13 mouse cellular contexts compared by ENCODE assay signal in the genomic region with DNA sequence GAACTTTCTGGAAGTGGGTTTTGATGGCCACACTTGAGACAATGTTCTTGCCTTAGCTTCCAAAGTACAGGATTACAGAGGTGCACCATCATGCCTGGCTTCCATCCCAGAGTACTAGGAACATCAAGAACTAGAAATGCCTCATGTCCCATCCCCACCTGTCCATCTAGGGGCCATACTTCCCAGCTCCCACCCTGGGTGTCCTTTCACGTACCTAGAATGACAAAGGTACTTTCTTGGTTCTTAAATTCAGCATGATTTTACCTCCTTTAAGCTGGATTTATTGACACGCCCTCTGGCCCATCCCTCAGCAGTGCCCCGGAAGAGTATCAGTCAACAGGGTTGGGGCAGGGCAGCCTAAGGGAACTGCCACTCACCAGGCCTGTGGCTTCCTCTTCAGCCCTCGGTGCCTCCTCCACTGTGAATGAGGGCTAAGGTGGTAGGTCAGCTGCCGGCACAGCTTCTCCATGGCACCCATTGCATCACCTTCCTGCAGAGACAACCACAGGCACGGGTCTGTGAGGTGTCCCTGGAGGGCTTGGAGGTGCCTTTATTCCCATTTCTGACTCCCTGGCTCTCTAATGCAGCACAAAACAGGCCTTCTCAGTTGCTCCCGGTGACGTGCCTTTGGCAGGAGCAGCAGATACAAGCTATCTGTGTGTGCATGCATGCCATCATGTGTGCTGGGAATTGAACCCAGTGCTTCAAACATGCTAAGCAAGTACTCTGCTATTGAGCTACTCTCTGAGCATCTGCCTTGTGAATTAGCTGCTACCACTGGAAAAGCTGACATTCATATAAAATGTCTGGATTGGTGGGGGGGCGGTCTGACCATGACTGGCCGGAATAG. TPM values are rescaled to one million over a fixed set of nuclear protein-coding genes. Genes with fewer than 3 reads are reported as not detected.
DNase-seq lines count a peak whose midpoint lies in the region; ATAC-seq and TF ChIP-seq lines count a peak whose summit lies in the region.
"Had no signal": no experiment of that assay in that cellular context is flagged by ENCODE, and none has a peak within 500 bp of the region (broad histone marks: within the 10 kb centered on the region; RNA-seq: fewer than 3 reads in every experiment).

No protein-coding gene starts in this region.

- peaks cover 38% of the 10 kb centered on the region for H3K36me3 ChIP-seq in liver, postnatal 0 days (replicated peaks; ENCODE audit: insufficient read depth, low read length)

- no peak overlapping the region for H3K4me2 ChIP-seq in liver, postnatal 0 days (ENCODE audit: low read depth, low read length)

- TF ChIP-seq CTCF in liver, postnatal 0 days (IDR thresholded peaks at IDR 0.05; ENCODE audit: low read depth), result no peak

- H3K27ac ChIP-seq in liver, postnatal 0 days (ENCODE audit: low read depth), result no peak overlapping the region

- ATAC-seq in liver, postnatal 0 days, result peak; percentile 28; the same call in 1 of the 2 replicates
- ATAC-seq: intestine, embryonic 16.5 days had no signal

- H3K4me3 ChIP-seq in liver, postnatal 0 days (ENCODE audit: low read depth, low read length), result no peak overlapping the region

- no peak overlapping the region for H3K9ac ChIP-seq in liver, postnatal 0 days (replicated peaks)

- H3K9me3 ChIP-seq in liver, postnatal 0 days (ENCODE audit: low read length), result no peaks in the 10 kb centered on the region

- peaks cover 20% of the 10 kb centered on the region for H3K4me1 ChIP-seq in liver, postnatal 0 days (ENCODE audit: insufficient read depth)

- DNase-seq in embryo, embryonic 11 days, result peak; percentile 11
- DNase-seq in embryo, embryonic 10 days (ENCODE audit: low spot score), result no peak
- DNase-seq in lung, postnatal 25 days (ENCODE audit: low spot score), result peak; percentile 24
- DNase-seq in lung, postnatal 10 days, result no peak
- peak; percentile 49 for DNase-seq in liver, postnatal 0 days
- DNase-seq in natural killer cell, adult 2 months (ENCODE audit: low spot score in 2 of 2), result peak; percentile 18 to 35
- no peak for DNase-seq in cerebellum, postnatal 4 days (ENCODE audit: low spot score in 2 of 2)
- no peak for DNase-seq in frontal cortex, postnatal 25 days (ENCODE audit: low spot score in 2 of 2)
- DNase-seq: cerebellum, adult 9-10 months; heart, postnatal 10 days; kidney, postnatal 14 days; midbrain, embryonic 14.5 days had no signal

- TF ChIP-seq EP300 in liver, postnatal 0 days (IDR thresholded peaks at IDR 0.05; ENCODE audit: low read depth), result no peak

- H3K27me3 ChIP-seq in liver, postnatal 0 days (ENCODE audit: insufficient read depth, low read length), result no peaks in the 10 kb centered on the region

- 50% methylated on average over 10 of the region's 10 CpGs for WGBS in liver, postnatal 0 days (ENCODE audit: insufficient replicate concordance)

RNA-seq across cellular contexts. Expression of a gene that starts 34.8 kb away (rescaled TPM):
- polyA plus RNA-seq in liver, postnatal 0 days (2015; fragmentation: Nextera tagmentation; extraction: Ambion mirVana), result 4.7 and 5.4 TPM in 2 replicates

RNA-seq across cellular contexts. Expression of a gene that starts 39.3 kb away (rescaled TPM):
- polyA plus RNA-seq in liver, postnatal 0 days (2015; fragmentation: Nextera tagmentation; extraction: Ambion mirVana), result 1.1 and 1.3 TPM in 2 replicates

RNA-seq across cellular contexts. Expression of a gene that starts 39.4 kb away (rescaled TPM):
- 7.8 and 9.6 TPM in 2 replicates for polyA plus RNA-seq in liver, postnatal 0 days (2015; fragmentation: Nextera tagmentation; extraction: Ambion mirVana)

RNA-seq across cellular contexts. Expression of a gene that starts 58.1 kb away (rescaled TPM):
- polyA plus RNA-seq in liver, postnatal 0 days (2015; fragmentation: Nextera tagmentation; extraction: Ambion mirVana), result 1,161 and 1,214 TPM in 2 replicates

Comparison
In these comparisons a context has a peak if more than half of its experiments do, and no peak if none do; other contexts are left out.
1. DNase-seq: peak in embryo, embryonic 11 days (single experiment), lung, postnatal 25 days (single experiment), liver, postnatal 0 days (single experiment) and natural killer cell, adult 2 months (2 of 2); none in embryo, embryonic 10 days (single experiment), lung, postnatal 10 days (single experiment), cerebellum, postnatal 4 days (0 of 2) and frontal cortex, postnatal 25 days (0 of 2).